Mouse (Mus musculus) forebrain, embryonic 16.5 days (tissue): ENCODE results near the gene Btnl6. TPM values are rescaled to one million over a fixed set of nuclear protein-coding genes. Genes with fewer than 3 reads are reported as not detected.
"Not testable (repeated sequence)": the region's sequence is repeated elsewhere in the genome, so short reads cannot be mapped to it uniquely, and the experiment has no call there.

ENCODE experiments used
- ATAC-seq: fragments of 200-750 bp; cut with Nextera tagmentation; 2 replicates; pipeline ENCODE4 v1.8.0; 2017; ENCODE audit warnings: mild to moderate bottlenecking, moderate library complexity
- H3K27ac ChIP-seq: fragments of 300-500 bp; sonication (generic); 2 replicates; pipeline ENCODE4 v1.5.1; 2014; ENCODE audit warnings: low read length, control low read depth
- H3K27me3 ChIP-seq: fragments of 300-500 bp; sonication (generic); replicated peaks from 2 replicates; pipeline ENCODE4 v1.6.1; 2014; ENCODE audit warnings: low read length; ENCODE audit not compliant: control insufficient read depth, insufficient read depth
- H3K36me3 ChIP-seq: fragments of 300-500 bp; sonication (generic); 2 replicates; pipeline ENCODE4 v1.6.1; 2014; ENCODE audit not compliant: control insufficient read depth, insufficient read depth
- H3K4me1 ChIP-seq: fragments of 300-500 bp; sonication (generic); replicated peaks from 2 replicates; pipeline ENCODE4 v1.6.1; 2014; ENCODE audit warnings: low read length; ENCODE audit not compliant: control insufficient read depth, insufficient read depth
- H3K4me2 ChIP-seq: fragments of 300-500 bp; sonication (generic); 2 replicates; pipeline ENCODE4 v1.6.1; 2014; ENCODE audit warnings: mild to moderate bottlenecking, low read length, control low read depth
- H3K4me3 ChIP-seq: fragments of 300-500 bp; sonication (generic); replicated peaks from 2 replicates; pipeline ENCODE4 v1.5.1; 2014; ENCODE audit warnings: mild to moderate bottlenecking, low read length, control low read depth
- H3K9ac ChIP-seq: fragments of 300-500 bp; sonication (generic); replicated peaks from 2 replicates; pipeline ENCODE4 v1.6.1; 2014; ENCODE audit warnings: low read depth, low read length, control low read depth
- H3K9me3 ChIP-seq: fragments of 300-500 bp; sonication (generic); 2 replicates; pipeline ENCODE4 v1.6.1; 2016; ENCODE audit warnings: low read length; ENCODE audit not compliant: control insufficient read depth
- WGBS: fragments of 180-500 bp; shearing (Covaris S2); extraction: QIAGEN DNeasy Blood & Tissue Kit; methylation state at CpG from one replicate; pipeline ENCODE4 v1.1.7; 2014; 5-methylcytosine and 5-hydroxymethylcytosine counted together
- polyA plus RNA-seq: library from polyadenylated mRNA; unstranded; fragments of >200 nt; fragmentation: Nextera tagmentation; extraction: Ambion mirVana; gene quantifications from 2 replicates; pipeline ENCODE4 v1.2.1, GENCODE M21; 2015

Btnl6 gene
- polyA plus RNA-seq, 1 experiment from 2014 or later, result not detected

DNA sequence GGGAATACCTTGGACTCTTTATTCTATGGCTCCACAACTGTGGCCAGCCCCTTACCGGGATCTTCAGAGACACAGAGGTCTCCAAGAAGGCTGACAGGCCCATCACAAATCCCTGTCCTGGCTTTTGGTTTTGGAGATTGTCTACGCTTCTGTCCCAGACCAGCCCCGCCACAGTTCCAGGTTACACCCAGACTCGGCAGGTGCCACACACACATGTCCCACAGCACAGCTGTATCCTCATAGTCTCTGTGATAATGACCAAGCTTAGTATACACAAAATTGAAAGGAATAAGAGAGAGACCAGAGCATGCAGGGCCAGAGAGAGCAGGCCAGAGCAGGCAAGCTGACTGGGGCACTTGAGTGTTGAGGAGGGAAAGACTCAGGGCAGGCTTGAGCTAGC is 643 bp upstream of the Btnl6 start:
- no peak for ATAC-seq
- WGBS, result 91% methylated on average over 4 of the region's 4 CpGs
- no peak overlapping the region for H3K4me3 ChIP-seq
- no peaks in the 10 kb centered on the region for H3K4me1 ChIP-seq
- H3K27ac ChIP-seq, result no peak overlapping the region
- no peak overlapping the region for H3K4me2 ChIP-seq
- no peak overlapping the region for H3K9ac ChIP-seq
- H3K27me3 ChIP-seq, result no peaks in the 10 kb centered on the region
- H3K9me3 ChIP-seq, result no peaks in the 10 kb centered on the region
- H3K36me3 ChIP-seq, result no peaks in the 10 kb centered on the region

DNA sequence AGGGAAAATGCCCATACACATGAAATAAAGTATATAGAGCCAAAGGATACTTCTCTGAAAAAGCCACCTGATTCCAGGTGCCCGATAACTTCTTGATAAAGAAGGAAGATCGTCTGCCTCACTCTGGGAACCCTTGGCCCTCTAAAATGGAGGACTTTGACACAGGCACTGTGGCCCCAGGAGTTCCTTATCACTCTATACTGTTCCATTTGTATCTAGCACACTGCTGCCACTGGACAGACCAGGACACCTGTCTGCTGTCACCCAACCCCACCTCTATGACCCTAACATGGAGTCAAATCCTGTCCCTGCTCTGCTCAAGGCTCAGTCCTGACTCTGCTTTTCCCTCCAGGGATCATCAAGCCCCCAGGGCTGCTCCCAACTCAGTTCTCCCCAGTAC is 638 bp downstream of the Btnl6 start:
- no peak for ATAC-seq
- 82% methylated on average over 2 of the region's 2 CpGs for WGBS
- H3K27ac ChIP-seq, result no peak overlapping the region

DNA sequence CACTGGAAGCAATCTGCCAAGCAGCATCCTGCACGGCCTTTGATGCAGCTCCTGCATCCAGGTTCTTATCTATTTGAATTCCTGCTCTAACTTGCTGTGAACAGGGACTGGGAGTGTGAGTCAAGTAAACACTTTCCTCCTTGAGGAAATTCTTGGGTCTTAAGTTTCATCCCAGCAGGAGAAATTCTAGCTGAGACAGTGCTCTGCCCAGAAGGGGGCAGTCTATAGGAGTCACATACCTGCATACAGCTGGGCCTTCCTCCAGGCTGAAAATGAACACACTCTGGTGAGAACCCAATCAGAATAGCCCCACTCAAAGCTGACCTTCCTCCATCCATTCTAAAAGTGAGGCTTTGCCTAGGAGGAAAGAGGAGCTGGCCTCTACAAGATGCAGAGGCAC is 5.4 kb downstream of the Btnl6 start:
- not testable (repeated sequence) for H3K9ac ChIP-seq, H3K36me3 ChIP-seq, H3K27ac ChIP-seq, H3K27me3 ChIP-seq, H3K9me3 ChIP-seq, H3K4me3 ChIP-seq, H3K4me2 ChIP-seq, H3K4me1 ChIP-seq, ATAC-seq
- WGBS, result 68% methylated on average over 1 of the region's 1 CpGs

More for the DNA sequence above, 638 bp downstream of the Btnl6 start:
- H3K27me3 ChIP-seq, result no peaks in the 10 kb centered on the region
- no peaks in the 10 kb centered on the region for H3K4me1 ChIP-seq
- H3K36me3 ChIP-seq, result no peaks in the 10 kb centered on the region
- no peak overlapping the region for H3K4me3 ChIP-seq
- no peak overlapping the region for H3K4me2 ChIP-seq
- no peak overlapping the region for H3K9ac ChIP-seq
- no peaks in the 10 kb centered on the region for H3K9me3 ChIP-seq

DNA sequence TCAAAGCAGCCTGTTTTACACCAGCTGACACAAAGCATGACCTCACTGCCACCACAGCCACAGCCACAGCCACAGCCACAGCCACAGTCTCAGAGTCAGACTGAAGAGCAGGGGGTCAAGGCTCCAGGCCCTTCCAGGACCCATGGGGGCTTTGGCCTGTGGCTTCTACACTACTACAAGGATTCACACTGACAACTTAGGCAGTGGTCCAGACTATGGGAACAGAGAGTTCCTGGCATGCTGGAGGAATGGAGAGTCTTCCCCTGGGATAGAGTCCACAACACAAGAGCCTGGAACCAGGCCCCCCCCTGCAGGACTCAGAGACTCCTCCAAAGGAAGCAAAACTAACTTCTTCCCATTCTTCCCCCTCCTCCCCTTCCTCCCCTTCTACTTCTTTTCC is 9.6 kb downstream of the Btnl6 start:
- Histone ChIP-seq H3K4me2 (no peak overlapping the region), H3K4me1 (no peaks in the 10 kb centered on the region), H3K27me3 (no peaks in the 10 kb centered on the region), H3K4me3 (no peak overlapping the region), H3K36me3 (no peaks in the 10 kb centered on the region), H3K9ac (no peak overlapping the region), H3K9me3 (no peaks in the 10 kb centered on the region), H3K27ac (no peak overlapping the region)
- ATAC-seq, result no peak

DNA sequence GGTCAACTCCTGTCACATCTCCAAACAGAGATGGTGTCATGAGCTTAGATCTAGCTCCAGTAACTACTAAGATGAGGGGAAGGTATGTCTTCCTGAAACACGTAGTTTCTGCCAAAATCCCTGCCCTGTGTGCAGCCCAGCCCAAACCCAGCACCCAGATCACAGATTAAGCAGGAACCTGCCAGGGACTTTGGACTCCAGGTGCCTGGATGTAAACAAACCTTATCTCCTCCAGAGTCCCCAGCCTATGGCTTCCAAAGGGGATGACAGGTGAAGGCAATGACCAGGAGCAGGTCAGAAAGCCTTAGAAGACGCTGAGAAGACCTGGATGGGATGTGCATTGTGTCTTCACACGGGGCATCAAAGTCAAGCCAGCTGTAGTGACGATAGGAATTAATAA is 19.4 kb downstream of the Btnl6 start:
- H3K27me3 ChIP-seq, H3K36me3 ChIP-seq, H3K4me2 ChIP-seq, H3K27ac ChIP-seq, H3K4me1 ChIP-seq, H3K4me3 ChIP-seq, H3K9ac ChIP-seq, ATAC-seq, H3K9me3 ChIP-seq: not testable (repeated sequence)
- WGBS, result 77% methylated on average over 2 of the region's 4 CpGs

DNA sequence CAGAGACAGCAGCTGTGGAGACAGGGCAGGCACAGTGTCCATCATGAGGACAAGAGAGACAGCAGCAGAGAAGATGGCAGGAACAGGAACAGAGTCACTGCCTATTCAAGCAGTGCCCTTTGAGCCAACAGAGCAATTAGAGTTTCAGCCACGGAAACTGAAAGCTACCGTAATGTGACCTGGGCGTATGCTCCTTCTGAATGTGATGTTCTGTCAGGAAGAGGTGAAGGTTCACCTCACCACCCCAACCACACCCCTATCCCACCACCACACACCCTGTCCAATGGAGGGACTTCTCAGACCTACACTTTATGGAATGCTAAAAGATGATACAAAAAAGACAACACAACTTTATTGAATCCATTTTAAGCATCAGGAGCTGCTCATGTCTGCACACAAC is 19.8 kb downstream of the Btnl6 start:
- not testable (repeated sequence) for H3K9ac ChIP-seq, H3K9me3 ChIP-seq, H3K27me3 ChIP-seq, ATAC-seq, H3K36me3 ChIP-seq, H3K27ac ChIP-seq, H3K4me1 ChIP-seq, H3K4me2 ChIP-seq, H3K4me3 ChIP-seq
- WGBS, result 80% methylated on average over 3 of the region's 3 CpGs

DNA sequence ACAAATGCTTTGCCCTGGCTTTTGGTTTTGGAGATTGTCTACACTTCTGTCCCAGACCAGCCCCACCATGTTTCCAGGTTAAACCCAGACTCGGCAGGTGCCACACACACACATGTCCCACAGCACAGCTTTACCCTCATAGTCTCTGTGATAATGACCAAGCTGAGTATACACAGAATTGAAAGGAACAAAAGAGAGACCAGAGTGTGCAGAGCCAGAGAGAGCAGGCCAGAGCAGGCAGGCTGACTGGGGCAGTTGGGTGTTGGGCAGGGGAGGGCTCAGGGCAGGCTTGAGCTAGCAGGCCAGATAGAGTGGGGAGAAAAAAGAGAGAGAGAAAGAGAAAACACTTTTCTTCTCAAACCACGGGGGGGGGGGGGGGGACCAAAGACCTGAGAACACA is 20.6 kb downstream of the Btnl6 start:
- H3K9ac ChIP-seq, result no peak overlapping the region
- H3K27me3 ChIP-seq, result no peaks in the 10 kb centered on the region
- H3K9me3 ChIP-seq, result no peaks in the 10 kb centered on the region
- H3K27ac ChIP-seq, result no peak overlapping the region
- no peak overlapping the region for H3K4me3 ChIP-seq
- H3K36me3 ChIP-seq, result no peaks in the 10 kb centered on the region
- 89% methylated on average over 1 of the region's 2 CpGs for WGBS
- no peak overlapping the region for H3K4me2 ChIP-seq
- no peak for ATAC-seq
- H3K4me1 ChIP-seq, result no peaks in the 10 kb centered on the region

DNA sequence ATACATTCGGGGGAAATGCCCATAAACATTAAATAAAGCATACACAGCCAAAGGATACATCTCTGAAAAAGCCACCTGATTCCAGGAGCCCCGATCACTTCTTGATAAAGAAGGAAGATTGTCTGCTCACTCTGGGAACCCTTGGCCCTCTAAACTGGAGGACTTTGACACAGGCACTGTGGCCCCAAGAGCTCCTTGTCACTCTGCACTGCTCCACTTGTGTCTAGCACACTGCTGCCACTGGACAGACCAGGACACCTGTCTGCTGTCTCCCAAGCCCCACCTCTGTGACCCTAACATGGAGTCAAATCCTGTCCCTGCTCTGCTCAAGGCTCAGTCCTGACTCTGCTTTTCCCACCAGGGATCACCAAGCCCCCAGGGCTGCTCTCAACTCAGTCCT is 22.0 kb downstream of the Btnl6 start:
- not testable (repeated sequence) for H3K9me3 ChIP-seq, H3K4me1 ChIP-seq, H3K27me3 ChIP-seq, H3K27ac ChIP-seq, H3K36me3 ChIP-seq, H3K4me3 ChIP-seq, H3K4me2 ChIP-seq, ATAC-seq, H3K9ac ChIP-seq
- 88% methylated on average over 2 of the region's 2 CpGs for WGBS

DNA sequence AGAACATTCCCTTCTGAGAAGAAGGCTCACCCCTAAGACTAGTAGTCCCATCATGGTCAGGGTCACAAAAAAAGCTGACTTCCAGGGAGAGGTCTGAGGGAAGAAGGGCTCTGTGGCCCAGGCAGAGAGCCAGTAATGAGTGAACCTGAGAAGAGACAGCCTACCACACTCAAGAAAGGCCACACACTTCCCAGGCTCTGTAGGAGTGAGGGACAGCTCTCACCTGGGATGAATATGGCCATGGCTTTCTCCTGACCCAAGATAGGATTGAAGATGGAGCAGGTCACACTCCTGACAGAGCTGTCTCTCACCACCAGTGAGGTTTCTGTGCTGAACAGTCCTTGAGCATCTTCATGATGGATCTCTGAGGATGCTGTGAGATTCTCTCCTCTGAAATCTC is 24.4 kb downstream of the Btnl6 start:
- H3K4me3 ChIP-seq, result no peak overlapping the region
- no peak for ATAC-seq
- H3K4me2 ChIP-seq, result no peak overlapping the region
- H3K27ac ChIP-seq, result no peak overlapping the region
- no peaks in the 10 kb centered on the region for H3K27me3 ChIP-seq
- H3K9ac ChIP-seq, result no peak overlapping the region
- H3K4me1 ChIP-seq, result no peaks in the 10 kb centered on the region
- no peaks in the 10 kb centered on the region for H3K9me3 ChIP-seq
- no peaks in the 10 kb centered on the region for H3K36me3 ChIP-seq

DNA sequence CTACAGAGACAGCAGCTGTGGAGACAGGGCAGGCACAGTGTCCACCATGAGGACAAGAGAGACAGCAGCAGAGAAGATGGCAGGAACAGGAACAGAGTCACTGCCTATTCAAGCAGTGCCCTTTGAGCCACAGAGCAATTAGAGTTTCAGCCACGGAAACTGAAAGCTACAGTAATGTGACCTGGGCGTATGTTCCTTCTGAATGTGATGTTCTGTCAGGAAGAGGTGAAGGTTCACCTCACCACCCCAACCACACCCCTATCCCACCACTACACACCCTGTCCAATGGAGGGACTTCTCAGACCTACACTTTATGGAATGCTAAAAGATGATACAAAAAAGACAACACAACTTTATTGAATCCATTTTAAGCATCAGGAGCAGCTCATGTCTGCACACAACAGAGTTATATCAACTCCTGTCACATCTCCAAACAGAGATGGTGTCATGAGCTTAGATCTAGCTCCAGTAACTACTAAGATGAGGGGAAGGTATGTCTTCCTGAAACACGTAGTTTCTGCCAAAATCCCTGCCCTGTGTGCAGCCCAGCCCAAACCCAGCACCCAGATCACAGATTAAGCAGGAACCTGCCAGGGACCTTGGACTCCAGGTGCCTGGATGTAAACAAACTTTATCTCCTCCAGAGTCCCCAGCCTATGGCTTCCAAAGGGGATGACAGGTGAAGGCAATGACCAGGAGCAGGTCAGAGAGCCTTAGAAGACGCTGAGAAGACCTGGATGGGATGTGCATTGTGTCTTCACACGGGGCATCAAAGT is 39.7 kb downstream of the Btnl6 start, which contains the start of gene Btnl4:
TSS of gene Btnl4 (minus strand) at position 81 of the 776 bp plus-strand sequence.
- not testable (repeated sequence) for H3K36me3 ChIP-seq, ATAC-seq, H3K27ac ChIP-seq, H3K9ac ChIP-seq, H3K27me3 ChIP-seq, H3K9me3 ChIP-seq, H3K4me3 ChIP-seq, H3K4me1 ChIP-seq, H3K4me2 ChIP-seq
- WGBS, result 84% methylated on average over 4 of the region's 5 CpGs
